Mouse (Mus musculus) liver (tissue): Measurements from ENCODE around the gene Olfr1361.

Experiments
- DNase-seq: peaks from one replicate; pipeline ENCODE4 v3.0.0-alpha.2; 2020; ENCODE audit warnings: mixed read lengths

Gene Olfr1361

GRCm38 (mm10) chr13:21663286-21663685, at the start of gene Olfr1361:
Gene Olfr1361 (minus strand): TSS chr13:21663386.
- DNase-seq = no peak

- DNase-seq = peak; percentile 42
Measured at GRCm38 (mm10) chr13:21711698-21712097, 48.5 kb upstream of the Olfr1361 start.

GRCm38 (mm10) chr13:21710821-21711525, 47.8 kb upstream of the Olfr1361 start:
- peak; percentile 77 for DNase-seq

- peak; percentile 90 for DNase-seq
Measured at GRCm38 (mm10) chr13:21710031-21710711, 47.0 kb upstream of the Olfr1361 start.

- no peak for DNase-seq
Measured at GRCm38 (mm10) chr13:21706669-21707068, 43.5 kb upstream of the Olfr1361 start.

GRCm38 (mm10) chr13:21697811-21698210, 34.6 kb upstream of the Olfr1361 start, which contains the start of gene Olfr1359:
Gene Olfr1359 (plus strand): TSS chr13:21698111.
- no peak for DNase-seq

GRCm38 (mm10) chr13:21677305-21677704, 14.1 kb upstream of the Olfr1361 start, which contains the start of gene Olfr1360:
Gene Olfr1360 (minus strand): TSS chr13:21677405.
- DNase-seq = no peak

GRCm38 (mm10) chr13:21642418-21642817, 20.8 kb downstream of the Olfr1361 start, which contains the start of gene Olfr11:
Gene Olfr11 (minus strand): TSS chr13:21642518.
- no peak for DNase-seq

GRCm38 (mm10) chr13:21613922-21614321, 49.3 kb downstream of the Olfr1361 start, which contains the start of gene Olfr1362:
Gene Olfr1362 (minus strand): TSS chr13:21614022.
- no peak for DNase-seq
